Mouse (Mus musculus): ENCODE measurements around the gene Cetn2. TPM values are rescaled to one million over a fixed set of nuclear protein-coding genes. Genes with fewer than 3 reads are reported as not detected.

Cetn2 gene
- polyA plus RNA-seq (2015; fragmentation: Nextera tagmentation; extraction: Ambion mirVana): 77.3 and 81.1 TPM in 2 replicates

- Histone ChIP-seq H3K9ac (peak within 1 kb of the TSS; percentile 71), H3K4me2 (peak within 1 kb of the TSS; percentile 62), H3K4me3 (peak within 1 kb of the TSS; percentile 55), H3K27ac (no peak within 1 kb of the TSS; the same call in 1 of the 2 replicates), H3K36me3 (no peaks in the 10 kb centered on the region), H3K4me1 (no peaks in the 10 kb centered on the region), H3K27me3 (peaks cover 7% of the 10 kb centered on the region; the same call in 1 of the 2 replicates), H3K9me3 (no peaks in the 10 kb centered on the region)
- WGBS: 24% methylated on average over 41 of the region's 41 CpGs
- ATAC-seq (ENCODE audit: insufficient number of reproducible peaks, insufficient read depth, low FRiP score, low TSS enrichment, low read depth): peak; percentile 95
These were observed at the start of gene Cetn2, which contains the start of gene Nsdhl for GRCm38 (mm10) chrX:72917884-72918681. Gene Cetn2, minus strand, starts transcription at chrX:72918411. Gene Nsdhl, plus strand, starts transcription at chrX:72918557.

GRCm38 (mm10) chrX:72962743-72963142, 44.5 kb upstream of the Cetn2 start:
- Histone ChIP-seq H3K27ac (no peak overlapping the region), H3K9ac (no peak overlapping the region), H3K4me3 (no peak overlapping the region), H3K4me2 (no peak overlapping the region), H3K4me1 (no peaks in the 10 kb centered on the region), H3K9me3 (no peaks in the 10 kb centered on the region), H3K27me3 (no peaks in the 10 kb centered on the region; the same call in 1 of the 2 replicates), H3K36me3 (no peaks in the 10 kb centered on the region)
- 80% methylated on average over 3 of the region's 3 CpGs for WGBS
- ATAC-seq (ENCODE audit: insufficient number of reproducible peaks, insufficient read depth, low FRiP score, low TSS enrichment, low read depth): no peak

- H3K9me3 ChIP-seq: no peaks in the 10 kb centered on the region
- H3K4me2 ChIP-seq: no peak overlapping the region
- H3K9ac ChIP-seq: no peak overlapping the region
- H3K4me1 ChIP-seq: no peaks in the 10 kb centered on the region
- H3K27ac ChIP-seq: no peak overlapping the region
- H3K4me3 ChIP-seq: no peak overlapping the region
- no peaks in the 10 kb centered on the region for H3K27me3 ChIP-seq
- ATAC-seq (ENCODE audit: insufficient number of reproducible peaks, insufficient read depth, low FRiP score, low TSS enrichment, low read depth): no peak
- 61% methylated on average over 3 of the region's 3 CpGs for WGBS
- H3K36me3 ChIP-seq: no peaks in the 10 kb centered on the region
These were observed 43.3 kb upstream of the Cetn2 start for GRCm38 (mm10) chrX:72961511-72961910.

GRCm38 (mm10) chrX:72960431-72960830, 42.2 kb upstream of the Cetn2 start:
- ATAC-seq (ENCODE audit: insufficient number of reproducible peaks, insufficient read depth, low FRiP score, low TSS enrichment, low read depth): no peak
- H3K36me3 ChIP-seq: no peaks in the 10 kb centered on the region
- H3K27ac ChIP-seq: no peak overlapping the region
- H3K9me3 ChIP-seq: no peaks in the 10 kb centered on the region
- no peak overlapping the region for H3K4me2 ChIP-seq
- no peak overlapping the region for H3K9ac ChIP-seq
- no peaks in the 10 kb centered on the region for H3K4me1 ChIP-seq
- 84% methylated on average over 4 of the region's 4 CpGs for WGBS
- H3K27me3 ChIP-seq: no peaks in the 10 kb centered on the region
- H3K4me3 ChIP-seq: no peak overlapping the region

- Histone ChIP-seq H3K9ac (no peak overlapping the region), H3K4me1 (no peaks in the 10 kb centered on the region), H3K9me3 (no peaks in the 10 kb centered on the region), H3K27me3 (no peaks in the 10 kb centered on the region), H3K36me3 (peaks cover 6% of the 10 kb centered on the region; the same call in 1 of the 2 replicates), H3K27ac (no peak overlapping the region), H3K4me2 (no peak overlapping the region), H3K4me3 (no peak overlapping the region)
- WGBS: 61% methylated on average over 4 of the region's 4 CpGs
- ATAC-seq (ENCODE audit: insufficient number of reproducible peaks, insufficient read depth, low FRiP score, low TSS enrichment, low read depth): no peak
These were observed 38.3 kb upstream of the Cetn2 start for GRCm38 (mm10) chrX:72956486-72956885.

GRCm38 (mm10) chrX:72953464-72953863, 35.3 kb upstream of the Cetn2 start:
- Histone ChIP-seq H3K36me3 (peaks cover 6% of the 10 kb centered on the region; the same call in 1 of the 2 replicates), H3K9ac (no peak overlapping the region), H3K27ac (no peak overlapping the region), H3K4me1 (no peaks in the 10 kb centered on the region), H3K9me3 (no peaks in the 10 kb centered on the region), H3K4me2 (no peak overlapping the region), H3K4me3 (no peak overlapping the region), H3K27me3 (no peaks in the 10 kb centered on the region)
- no peak for ATAC-seq (ENCODE audit: insufficient number of reproducible peaks, insufficient read depth, low FRiP score, low TSS enrichment, low read depth)
- WGBS: 73% methylated on average over 4 of the region's 4 CpGs

- H3K36me3 ChIP-seq: no peaks in the 10 kb centered on the region
- no peaks in the 10 kb centered on the region for H3K4me1 ChIP-seq
- ATAC-seq (ENCODE audit: insufficient number of reproducible peaks, insufficient read depth, low FRiP score, low TSS enrichment, low read depth): no peak
- H3K27me3 ChIP-seq: peaks cover 7% of the 10 kb centered on the region; the same call in 1 of the 2 replicates
- no peak overlapping the region for H3K9ac ChIP-seq
- no peak overlapping the region for H3K4me3 ChIP-seq
- no peak overlapping the region for H3K4me2 ChIP-seq
- no peak overlapping the region for H3K27ac ChIP-seq
- WGBS: 82% methylated on average over 2 of the region's 2 CpGs
- no peaks in the 10 kb centered on the region for H3K9me3 ChIP-seq
These were observed 3.2 kb upstream of the Cetn2 start for GRCm38 (mm10) chrX:72921391-72921790.

- peak overlapping the region; percentile 55 for H3K4me3 ChIP-seq
- H3K9ac ChIP-seq: peak overlapping the region; percentile 67
- no peaks in the 10 kb centered on the region for H3K9me3 ChIP-seq
- no peak for ATAC-seq (ENCODE audit: insufficient number of reproducible peaks, insufficient read depth, low FRiP score, low TSS enrichment, low read depth)
- no peaks in the 10 kb centered on the region for H3K36me3 ChIP-seq
- H3K4me2 ChIP-seq: peak overlapping the region; percentile 62
- H3K4me1 ChIP-seq: no peaks in the 10 kb centered on the region
- H3K27ac ChIP-seq: no peak overlapping the region
- H3K27me3 ChIP-seq: peaks cover 7% of the 10 kb centered on the region; the same call in 1 of the 2 replicates
- WGBS: 22% methylated on average over 6 of the region's 6 CpGs
These were observed 460 bp upstream of the Cetn2 start for GRCm38 (mm10) chrX:72918682-72919059.

- Histone ChIP-seq H3K27ac (no peak overlapping the region), H3K4me1 (no peaks in the 10 kb centered on the region), H3K4me2 (no peak overlapping the region), H3K9me3 (no peaks in the 10 kb centered on the region), H3K36me3 (no peaks in the 10 kb centered on the region), H3K27me3 (no peaks in the 10 kb centered on the region), H3K9ac (no peak overlapping the region), H3K4me3 (no peak overlapping the region)
- 68% methylated on average over 1 of the region's 1 CpGs for WGBS
- no peak for ATAC-seq (ENCODE audit: insufficient number of reproducible peaks, insufficient read depth, low FRiP score, low TSS enrichment, low read depth)
These were observed 6.6 kb downstream of the Cetn2 start for GRCm38 (mm10) chrX:72911611-72912010.

- no peak overlapping the region for H3K4me3 ChIP-seq
- H3K4me1 ChIP-seq: no peaks in the 10 kb centered on the region
- no peak for ATAC-seq (ENCODE audit: insufficient number of reproducible peaks, insufficient read depth, low FRiP score, low TSS enrichment, low read depth)
- H3K27ac ChIP-seq: no peak overlapping the region
- no peaks in the 10 kb centered on the region for H3K36me3 ChIP-seq
- H3K4me2 ChIP-seq: no peak overlapping the region
- WGBS: 24% methylated on average over 2 of the region's 2 CpGs
- H3K9me3 ChIP-seq: no peaks in the 10 kb centered on the region
- no peak overlapping the region for H3K9ac ChIP-seq
- H3K27me3 ChIP-seq: no peaks in the 10 kb centered on the region
These were observed 9.8 kb downstream of the Cetn2 start for GRCm38 (mm10) chrX:72908404-72908741.

GRCm38 (mm10) chrX:72907619-72908403, 10.4 kb downstream of the Cetn2 start:
- H3K4me3 ChIP-seq: no peak overlapping the region
- no peaks in the 10 kb centered on the region for H3K4me1 ChIP-seq
- 77% methylated on average over 6 of the region's 6 CpGs for WGBS
- no peak overlapping the region for H3K9ac ChIP-seq
- H3K27ac ChIP-seq: no peak overlapping the region
- H3K9me3 ChIP-seq: no peaks in the 10 kb centered on the region
- no peaks in the 10 kb centered on the region for H3K27me3 ChIP-seq
- H3K4me2 ChIP-seq: no peak overlapping the region
- no peaks in the 10 kb centered on the region for H3K36me3 ChIP-seq
- no peak for ATAC-seq (ENCODE audit: insufficient number of reproducible peaks, insufficient read depth, low FRiP score, low TSS enrichment, low read depth)

Measured in embryonic facial prominence, embryonic 13.5 days (tissue).